Mouse (Mus musculus) heart, adult 18-20 months (tissue): ENCODE results near the gene Gal3st4. TPM values are rescaled to one million over a fixed set of nuclear protein-coding genes. Genes with fewer than 3 reads are reported as not detected.
"Not testable (repeated sequence)": the region's sequence is repeated elsewhere in the genome, so short reads cannot be mapped to it uniquely, and the experiment has no call there.

ENCODE experiments used
- DNase-seq, 2 experiments: peaks; one replicate each; pipeline ENCODE4 v3.0.0; 2021 to 2022; ENCODE audit warnings: mixed read lengths in 1 of 2
- total RNA-seq, 2 experiments: library from RNA; stranded (reverse); gene quantifications; 2 replicates each; pipeline ENCODE4 v1.2.3; 2021

The Gal3st4 gene
- total RNA-seq, 2 experiments from 2014 or later: 0.15 to 0.32 TPM

DNA sequence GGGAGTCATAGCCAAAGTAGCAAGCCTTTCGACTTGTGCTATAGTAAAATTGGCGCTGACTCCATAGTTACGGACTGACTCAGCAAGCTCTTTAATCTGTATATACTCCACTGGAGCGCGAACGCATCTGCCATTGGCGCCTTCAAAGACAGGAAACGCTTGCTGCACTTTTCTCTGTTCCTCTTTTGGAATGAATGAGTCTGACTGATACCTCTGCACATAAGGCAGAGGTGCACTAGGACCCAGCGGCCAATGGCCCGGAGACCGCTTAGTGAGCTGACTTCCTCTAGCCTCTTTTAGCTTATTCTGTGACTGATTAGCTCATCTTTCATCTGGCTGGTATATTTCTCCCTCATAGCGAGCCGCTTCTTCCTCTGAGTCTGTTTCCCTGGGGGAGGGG lies 56.0 kb downstream of the Gal3st4 start:
- DNase-seq: not testable (repeated sequence)

Other genes with a start within 250 kb of the Gal3st4 start
- gene Smok3c, start 219.6 kb downstream of the Gal3st4 start, total RNA-seq: not detected
- gene Zkscan1, start 187.8 kb downstream of the Gal3st4 start, total RNA-seq: 10 to 100 TPM; 14.3 to 17.3 TPM
- gene Zscan21, start 155.9 kb downstream of the Gal3st4 start, total RNA-seq: 10 to 100 TPM; 11.4 to 13.6 TPM
- 1 to 10 TPM; 6.8 to 8.0 TPM for gene Zfp113, start 117.1 kb downstream of the Gal3st4 start, total RNA-seq
- 100 to 1,000 TPM; 123 to 129 TPM for gene Cops6, start 111.8 kb downstream of the Gal3st4 start, total RNA-seq
- gene Ap4m1, start 100.8 kb downstream of the Gal3st4 start, total RNA-seq: 1 to 10 TPM; 6.4 to 7.9 TPM
- gene Mcm7, start 100.4 kb downstream of the Gal3st4 start, total RNA-seq: 10 to 100 TPM in 1 of 2 experiments, 1 to 10 TPM in 1; 9.3 to 11.6 TPM
- 10 to 100 TPM; 29.6 to 34.7 TPM for gene Taf6, start 85.4 kb downstream of the Gal3st4 start, total RNA-seq
- 1 to 10 TPM; 6.3 to 6.9 TPM for gene Cnpy4, start 85.4 kb downstream of the Gal3st4 start, total RNA-seq
- gene Mblac1, start 78.5 kb downstream of the Gal3st4 start, total RNA-seq: 1 to 10 TPM; 1.9 to 2.8 TPM
- gene Nxpe5, start 46.9 kb downstream of the Gal3st4 start, total RNA-seq: under 1 TPM; 0.47 to 0.57 TPM
- 10 to 100 TPM; 58.7 to 64.6 TPM for gene Lamtor4, start 17.4 kb downstream of the Gal3st4 start, total RNA-seq
- 1 to 10 TPM; 3.2 to 4.2 TPM for gene BC037034, start 8.8 kb downstream of the Gal3st4 start, total RNA-seq
- not detected for gene Gm43720, start 7.1 kb upstream of the Gal3st4 start, total RNA-seq
- under 1 TPM in 1 of 2 experiments, not detected in 1; 0.15 TPM for gene Gpc2, start 7.2 kb upstream of the Gal3st4 start, total RNA-seq
- gene Stag3, start 7.4 kb upstream of the Gal3st4 start, total RNA-seq: not detected
- gene Pvrig, start 69.1 kb upstream of the Gal3st4 start, total RNA-seq: not detected
- gene Zfp157, start 168.6 kb upstream of the Gal3st4 start, total RNA-seq: 1 to 10 TPM; 4.3 TPM